Mouse (Mus musculus): Measurements from ENCODE around the gene Paox.

Gene Paox

GRCm38 (mm10) chr7:140179176-140179575 lies 63.6 kb downstream of the Paox start:
- no peak for DNase-seq

GRCm38 (mm10) chr7:140180692-140181091 lies 65.1 kb downstream of the Paox start:
- DNase-seq: no peak

GRCm38 (mm10) chr7:140184206-140184605 lies 68.6 kb downstream of the Paox start:
- DNase-seq: no peak

All from cerebellum, adult 9-11 months (tissue).